Mouse (Mus musculus) stomach, embryonic 14.5 days (tissue): ENCODE results near the gene Lrmda. TPM values are rescaled to one million over a fixed set of nuclear protein-coding genes. Genes with fewer than 3 reads are reported as not detected.

Experiments
- ATAC-seq: fragments of 200-750 bp; cut with Nextera tagmentation; 2 replicates; pipeline ENCODE4 v1.8.0; 2017; ENCODE audit warnings: low read depth, moderate TSS enrichment; ENCODE audit not compliant: insufficient number of reproducible peaks, insufficient read depth, low FRiP score
- H3K27ac ChIP-seq: fragments of 300-500 bp; sonication (generic); 2 replicates; pipeline ENCODE4 v1.5.1; 2014; ENCODE audit warnings: mild to moderate bottlenecking, low read length, moderate library complexity, mixed read lengths
- H3K27me3 ChIP-seq: fragments of 300-500 bp; sonication (generic); 2 replicates; pipeline ENCODE4 v1.6.1; 2014; ENCODE audit warnings: low read length, control low read depth, mixed read lengths; ENCODE audit not compliant: control insufficient read depth, insufficient read depth
- H3K36me3 ChIP-seq: fragments of 300-500 bp; sonication (generic); 2 replicates; pipeline ENCODE4 v1.6.1; 2014; ENCODE audit warnings: mild to moderate bottlenecking, control low read depth, low read length, moderate library complexity, mixed read lengths; ENCODE audit not compliant: control insufficient read depth, insufficient read depth
- H3K4me1 ChIP-seq: fragments of 300-500 bp; sonication (generic); 2 replicates; pipeline ENCODE4 v1.6.1; 2014; ENCODE audit warnings: low read length, control low read depth, mixed read lengths; ENCODE audit not compliant: control insufficient read depth, insufficient read depth
- H3K4me2 ChIP-seq: fragments of 300-500 bp; sonication (generic); replicated peaks from 2 replicates; pipeline ENCODE4 v1.6.1; 2014; ENCODE audit warnings: low read depth, low read length, control low read depth
- H3K4me3 ChIP-seq: fragments of 300-500 bp; sonication (generic); 2 replicates; pipeline ENCODE4 v1.5.1; 2014; ENCODE audit warnings: low read depth, low read length, control low read depth
- H3K9ac ChIP-seq: fragments of 300-500 bp; sonication (generic); replicated peaks from 2 replicates; pipeline ENCODE4 v1.6.1; 2014; ENCODE audit warnings: low read depth, mild to moderate bottlenecking, control low read depth, low read length, moderate library complexity, mixed read lengths
- H3K9me3 ChIP-seq: fragments of 300-500 bp; sonication (generic); 2 replicates; pipeline ENCODE4 v1.6.1; 2016; ENCODE audit warnings: low read depth, low read length, control low read depth; ENCODE audit not compliant: control insufficient read depth
- WGBS: fragments of 180-500 bp; shearing (Covaris S2); extraction: QIAGEN DNeasy Blood & Tissue Kit; methylation state at CpG from one replicate; pipeline ENCODE4 v1.1.7; 2014; 5-methylcytosine and 5-hydroxymethylcytosine counted together
- polyA plus RNA-seq: library from polyadenylated mRNA; unstranded; fragments of >200 nt; fragmentation: Nextera tagmentation; extraction: Ambion mirVana; gene quantifications from 2 replicates; pipeline ENCODE4 v1.2.1, GENCODE M21; 2014

Lrmda gene
- polyA plus RNA-seq, 1 experiment from 2014 or later = 0.46 TPM

DNA sequence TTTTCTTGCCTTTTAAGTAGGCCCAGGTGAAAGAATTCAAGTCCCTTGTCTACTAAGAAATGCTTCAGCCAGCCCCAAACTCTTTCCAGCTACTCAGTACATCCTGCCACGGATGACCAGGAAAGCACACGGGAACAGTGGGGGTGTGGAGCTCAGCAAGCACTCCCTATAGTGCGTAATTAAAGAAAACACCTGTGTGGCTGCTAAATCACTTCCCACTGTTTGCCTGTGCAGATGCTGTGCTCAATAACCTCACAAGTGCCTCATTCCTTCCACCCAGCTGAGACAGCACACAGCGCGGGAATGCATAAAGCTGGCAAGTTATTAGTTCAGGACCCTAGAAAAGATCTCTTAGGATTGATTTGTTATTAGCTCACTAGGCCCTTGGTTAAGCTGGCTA lies 949.2 kb downstream of the Lrmda start:
- 0 out of 2 replicates have a peak, but pooled peaks cover 2% of the 10 kb centered on the region for H3K4me1 ChIP-seq
- no peak for ATAC-seq
- no peak overlapping the region for H3K4me2 ChIP-seq
- WGBS = 68% methylated on average over 5 of the region's 5 CpGs
- no peak overlapping the region for H3K4me3 ChIP-seq
- no peak overlapping the region for H3K27ac ChIP-seq
- no peaks in the 10 kb centered on the region for H3K27me3 ChIP-seq
- H3K9ac ChIP-seq = no peak overlapping the region
- no peaks in the 10 kb centered on the region for H3K9me3 ChIP-seq
- H3K36me3 ChIP-seq = no peaks in the 10 kb centered on the region

DNA sequence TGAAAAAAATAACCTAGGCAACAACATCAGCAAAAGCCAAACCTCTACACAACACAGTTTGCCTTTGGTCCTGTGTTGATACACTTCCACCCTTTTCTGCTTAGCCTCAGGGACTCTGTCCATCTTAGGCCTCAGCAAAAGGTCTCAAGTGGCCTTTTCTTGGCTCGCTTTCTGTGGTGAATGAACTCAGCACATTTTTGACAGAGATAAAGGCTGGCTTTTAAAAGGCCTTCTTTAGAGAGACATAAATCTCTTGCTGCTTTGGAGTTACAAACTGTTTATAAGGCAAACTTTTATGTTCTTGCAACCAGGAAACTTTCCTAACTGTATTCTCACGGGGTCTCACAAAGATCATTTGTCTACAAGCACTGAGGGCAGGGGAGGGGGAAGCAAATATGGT lies 967.2 kb downstream of the Lrmda start:
- H3K27me3 ChIP-seq = no peaks in the 10 kb centered on the region
- no peaks in the 10 kb centered on the region for H3K9me3 ChIP-seq
- no peak for ATAC-seq
- no peak overlapping the region for H3K4me3 ChIP-seq
- H3K36me3 ChIP-seq = no peaks in the 10 kb centered on the region
- 62% methylated on average over 2 of the region's 2 CpGs for WGBS
- no peak overlapping the region for H3K9ac ChIP-seq
- no peaks in the 10 kb centered on the region for H3K4me1 ChIP-seq
- no peak overlapping the region for H3K4me2 ChIP-seq
- no peak overlapping the region for H3K27ac ChIP-seq

DNA sequence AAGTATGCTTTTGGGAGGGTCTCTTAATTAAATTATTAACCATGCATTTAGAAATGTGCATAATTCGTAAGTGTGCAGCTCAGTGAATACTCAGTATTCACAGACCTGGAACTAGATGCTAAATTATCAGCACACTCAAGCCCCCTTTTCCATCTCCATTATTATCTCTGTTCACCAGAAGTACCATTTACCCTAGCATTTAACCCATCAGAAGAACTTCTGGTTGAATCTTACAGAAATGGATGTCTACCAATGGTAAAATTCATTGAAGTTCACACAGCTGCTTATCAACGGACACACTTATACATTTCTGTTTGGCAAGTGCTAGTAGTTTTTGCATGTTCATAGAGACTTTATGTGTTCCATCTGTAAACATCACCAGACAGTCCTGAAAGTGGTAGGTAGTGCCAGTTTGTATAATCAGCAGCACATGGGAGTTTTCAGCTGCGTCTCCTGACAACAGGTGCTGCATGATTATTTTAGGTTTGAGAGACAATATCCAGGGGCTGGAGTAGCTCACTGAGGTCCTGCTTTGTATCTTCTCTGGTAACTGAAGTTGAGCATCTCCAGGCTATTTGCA lies 968.7 kb downstream of the Lrmda start:
- Histone ChIP-seq H3K4me3 (no peak overlapping the region), H3K27ac (no peak overlapping the region), H3K9me3 (no peaks in the 10 kb centered on the region), H3K27me3 (no peaks in the 10 kb centered on the region), H3K36me3 (no peaks in the 10 kb centered on the region), H3K4me2 (no peak overlapping the region), H3K4me1 (no peaks in the 10 kb centered on the region), H3K9ac (no peak overlapping the region)
- ATAC-seq = no peak
- 76% methylated on average over 3 of the region's 3 CpGs for WGBS

DNA sequence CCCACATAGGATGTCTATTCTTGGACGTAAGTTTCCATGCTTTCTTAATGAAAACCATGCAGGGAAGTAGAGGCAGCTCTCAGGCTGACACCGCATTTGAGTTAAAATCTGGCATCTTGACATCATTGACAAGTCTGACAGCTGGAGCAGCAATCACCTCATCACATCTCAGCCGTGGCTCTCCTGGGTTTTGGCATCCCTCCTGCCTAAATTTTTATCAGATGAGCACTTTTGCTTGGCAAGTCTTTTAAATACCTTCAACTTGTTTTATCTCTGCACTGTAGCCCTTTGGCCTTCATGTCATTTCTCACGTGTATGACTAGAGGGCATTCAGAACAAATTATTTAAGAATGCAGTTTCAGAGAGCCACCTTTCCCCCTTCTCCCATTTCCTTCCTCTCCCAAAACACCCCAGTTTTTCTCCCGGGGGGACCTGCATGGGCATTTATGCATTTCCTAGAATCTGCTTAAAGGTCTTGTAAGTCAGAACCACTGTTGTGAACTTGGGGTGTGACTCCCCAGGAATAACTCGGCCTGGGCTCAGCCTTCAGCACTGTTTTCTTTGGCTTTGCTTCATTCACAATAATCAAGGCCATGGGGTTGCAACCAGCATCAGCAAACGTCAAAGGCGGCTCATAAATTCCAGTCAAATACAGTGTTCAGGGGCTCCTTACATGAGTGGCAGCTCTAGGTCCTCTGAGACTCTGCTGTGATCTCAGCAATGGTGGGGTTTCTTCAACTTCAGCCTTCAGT lies 975.8 kb downstream of the Lrmda start:
- no peak for ATAC-seq
- H3K9me3 ChIP-seq = no peaks in the 10 kb centered on the region
- no peaks in the 10 kb centered on the region for H3K4me1 ChIP-seq
- no peak overlapping the region for H3K9ac ChIP-seq
- H3K27me3 ChIP-seq = no peaks in the 10 kb centered on the region
- no peaks in the 10 kb centered on the region for H3K36me3 ChIP-seq
- WGBS = 63% methylated on average over 8 of the region's 8 CpGs
- H3K4me2 ChIP-seq = no peak overlapping the region
- H3K4me3 ChIP-seq = no peak overlapping the region
- no peak overlapping the region for H3K27ac ChIP-seq

DNA sequence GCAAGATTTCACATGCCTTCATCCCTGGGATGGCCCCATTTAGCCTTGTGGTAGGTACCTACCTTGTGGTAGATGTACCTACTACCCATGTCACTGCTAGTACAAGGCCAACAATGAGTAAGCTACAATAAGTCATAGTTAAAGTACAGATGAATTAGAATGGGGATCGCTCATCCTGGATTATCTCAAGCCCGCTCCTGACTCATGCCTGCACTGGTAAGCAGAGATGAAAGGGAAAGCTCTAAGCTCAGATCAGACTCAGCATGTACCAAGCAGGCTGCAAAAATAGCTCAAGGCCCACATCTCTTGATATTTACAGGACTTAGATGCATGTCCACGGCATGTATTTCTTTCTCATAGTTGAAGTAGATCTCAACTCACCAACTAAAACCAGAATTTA lies 979.4 kb downstream of the Lrmda start:
- H3K4me2 ChIP-seq = no peak overlapping the region
- ATAC-seq = no peak
- H3K27me3 ChIP-seq = no peaks in the 10 kb centered on the region
- 87% methylated on average over 3 of the region's 3 CpGs for whole genome bisulfite sequencing
- H3K9ac ChIP-seq = no peak overlapping the region
- H3K4me1 ChIP-seq = no peaks in the 10 kb centered on the region
- no peaks in the 10 kb centered on the region for H3K9me3 ChIP-seq
- H3K4me3 ChIP-seq = no peak overlapping the region
- H3K36me3 ChIP-seq = no peaks in the 10 kb centered on the region
- H3K27ac ChIP-seq = no peak overlapping the region

DNA sequence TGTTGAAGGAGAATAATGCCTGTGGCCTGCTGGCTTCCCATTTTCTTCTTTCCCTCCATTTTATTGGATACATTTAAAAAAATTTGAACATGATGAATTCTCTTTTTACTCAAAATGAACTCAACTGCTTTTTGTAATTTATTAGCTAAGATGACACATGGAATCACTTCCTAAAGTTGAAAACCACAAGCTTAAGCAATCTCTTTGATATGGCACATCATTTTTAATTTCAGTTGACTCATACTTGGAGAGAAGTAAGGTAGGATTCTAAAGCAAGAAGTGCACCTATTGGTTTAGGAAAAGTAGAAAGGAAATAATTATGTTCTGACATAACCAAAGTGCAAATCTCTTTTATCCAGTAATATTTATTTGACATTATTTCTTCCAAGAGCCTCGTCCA lies 992.5 kb downstream of the Lrmda start:
- H3K4me2 ChIP-seq = no peak overlapping the region
- no peaks in the 10 kb centered on the region for H3K9me3 ChIP-seq
- no peak overlapping the region for H3K9ac ChIP-seq
- no peak for ATAC-seq
- no peak overlapping the region for H3K4me3 ChIP-seq
- 56% methylated on average over 1 of the region's 1 CpGs for WGBS
- H3K27me3 ChIP-seq = no peaks in the 10 kb centered on the region
- no peaks in the 10 kb centered on the region for H3K36me3 ChIP-seq
- H3K4me1 ChIP-seq = peaks cover 14% of the 10 kb centered on the region
- no peak overlapping the region for H3K27ac ChIP-seq

DNA sequence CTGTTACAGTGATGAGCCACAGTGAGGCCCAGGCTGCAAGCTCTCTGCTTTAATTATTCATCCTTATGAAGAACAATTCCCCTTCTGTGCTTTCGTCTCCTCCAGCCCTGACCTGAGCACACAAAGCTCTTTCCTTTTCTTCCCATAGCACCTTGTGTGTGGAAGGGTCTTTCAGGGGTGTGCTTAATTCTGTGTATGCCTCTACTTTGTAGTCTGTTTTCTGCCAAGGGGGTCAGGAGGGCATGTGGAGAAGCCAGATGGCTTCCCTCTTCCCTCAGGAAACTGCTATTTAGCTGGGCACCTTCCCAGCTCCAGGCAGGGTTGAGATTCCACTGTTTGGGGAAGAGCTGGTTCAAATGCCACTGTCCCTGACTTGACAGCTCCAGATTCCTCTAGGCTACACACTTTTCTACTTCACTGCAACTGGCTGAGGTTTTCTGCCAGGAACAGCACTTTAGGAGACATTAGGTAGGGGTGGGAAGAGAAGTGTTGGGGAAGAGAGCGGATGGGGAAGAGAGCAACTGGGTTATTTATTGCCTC lies 995.3 kb downstream of the Lrmda start:
- no peaks in the 10 kb centered on the region for H3K9me3 ChIP-seq
- WGBS = 34% methylated on average over 2 of the region's 2 CpGs
- H3K4me2 ChIP-seq = no peak overlapping the region
- peak overlapping the region; percentile 75 for H3K27ac ChIP-seq
- H3K9ac ChIP-seq = no peak overlapping the region
- peaks cover 14% of the 10 kb centered on the region for H3K4me1 ChIP-seq
- peak; percentile 46; the same call in 1 of the 2 replicates for ATAC-seq
- no peaks in the 10 kb centered on the region for H3K27me3 ChIP-seq
- H3K36me3 ChIP-seq = no peaks in the 10 kb centered on the region
- H3K4me3 ChIP-seq = no peak overlapping the region

DNA sequence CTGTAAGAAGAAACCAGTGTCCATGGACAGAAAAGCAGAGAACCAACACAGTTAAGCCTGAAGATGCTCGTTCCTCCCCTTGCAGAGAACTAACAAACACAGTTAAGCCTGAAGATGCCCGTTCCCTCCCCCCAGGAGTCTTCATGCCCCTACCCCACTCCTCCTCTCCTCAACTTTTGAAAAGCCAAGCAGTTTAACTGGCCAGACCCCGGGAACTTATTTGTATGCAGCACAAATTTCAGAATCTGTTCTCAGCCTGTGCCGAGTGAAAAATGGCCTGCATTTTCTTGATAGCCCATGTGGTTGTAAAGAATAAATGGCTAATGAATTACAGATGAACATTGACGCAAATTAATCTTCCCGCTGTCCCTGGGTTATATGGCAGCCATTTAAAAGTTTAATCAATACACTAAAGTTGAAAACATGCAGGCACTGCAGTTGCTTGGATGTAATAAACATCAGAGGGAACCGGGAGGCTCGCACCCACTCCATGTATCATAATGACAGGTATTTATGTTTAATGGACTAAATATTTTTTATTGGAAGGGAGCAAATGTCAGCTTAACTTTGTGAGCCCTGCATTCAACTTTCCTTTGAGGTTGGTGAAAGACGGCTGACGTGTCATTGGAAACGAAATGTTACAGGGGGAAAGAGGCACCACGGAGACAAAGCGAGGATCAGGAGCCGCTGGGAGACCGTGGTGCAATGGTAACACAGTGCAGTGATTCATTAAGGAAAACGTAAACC lies 996.0 kb downstream of the Lrmda start:
- peak overlapping the region; percentile 75; the same call in 1 of the 2 replicates for H3K27ac ChIP-seq
- H3K4me1 ChIP-seq = peaks cover 14% of the 10 kb centered on the region
- H3K9ac ChIP-seq = no peak overlapping the region
- ATAC-seq = peak; percentile 58; the same call in 1 of the 2 replicates
- H3K4me3 ChIP-seq = no peak overlapping the region
- H3K36me3 ChIP-seq = no peaks in the 10 kb centered on the region
- H3K9me3 ChIP-seq = no peaks in the 10 kb centered on the region
- H3K27me3 ChIP-seq = no peaks in the 10 kb centered on the region
- 20% methylated on average over 16 of the region's 16 CpGs for WGBS
- 0 out of 2 replicates have a peak overlapping the region, but pooled peaks have one; percentile 4 for H3K4me2 ChIP-seq
